Mouse (Mus musculus) lung, postnatal 0 days (tissue): ENCODE data around the gene Wfdc6a.
"Not testable (repeated sequence)": the region's sequence is repeated elsewhere in the genome, so short reads cannot be mapped to it uniquely, and the experiment has no call there.

Experiments
- CTCF ChIP-seq: IDR thresholded peaks from 2 replicates; pipeline ENCODE4 v1.5.1; 2016; ENCODE audit warnings: antibody characterized with exemption, mild to moderate bottlenecking
- EP300 ChIP-seq: IDR thresholded peaks from 2 replicates; pipeline ENCODE4 v1.6.1; 2016; ENCODE audit warnings: antibody characterized with exemption, mild to moderate bottlenecking, control low read depth

- TF ChIP-seq CTCF, EP300: not testable (repeated sequence)
Observed at GRCm38 (mm10) chr2:164573359-164573758, 11.9 kb downstream of the Wfdc6a start, which contains the start of gene Spint3.
